Mouse (Mus musculus) small intestine, adult 2 months (tissue): ENCODE results near the gene Nus1. TPM values are rescaled to one million over a fixed set of nuclear protein-coding genes. Genes with fewer than 3 reads are reported as not detected.

ENCODE experiments used
- H3K27ac ChIP-seq: fragments of 200-500 bp; 2 replicates; pipeline ENCODE4 v1.5.1; 2012; ENCODE audit warnings: low read depth, low read length, control low read depth, inconsistent platforms; ENCODE audit not compliant: insufficient read depth
- H3K27me3 ChIP-seq: fragments of 200-500 bp; 2 replicates; pipeline ENCODE4 v1.6.1; 2012; ENCODE audit warnings: mild to moderate bottlenecking, moderate library complexity, low read length, inconsistent platforms; ENCODE audit not compliant: control insufficient read depth, insufficient read depth
- H3K36me3 ChIP-seq: fragments of 200-500 bp; 2 replicates; pipeline ENCODE4 v1.6.1; 2012; ENCODE audit warnings: mild to moderate bottlenecking, low read length, control low read depth, inconsistent platforms; ENCODE audit not compliant: control insufficient read depth, insufficient read depth
- H3K4me1 ChIP-seq: fragments of 200-500 bp; 2 replicates; pipeline ENCODE4 v1.6.1; 2012; ENCODE audit warnings: low read length, inconsistent platforms, mixed read lengths; ENCODE audit not compliant: control insufficient read depth, insufficient read depth, insufficient read length
- H3K4me3 ChIP-seq: fragments of 200-500 bp; 2 replicates; pipeline ENCODE4 v1.5.1; 2012; ENCODE audit warnings: low read depth, mild to moderate bottlenecking, control low read depth, inconsistent platforms, low read length, moderate library complexity
- CTCF ChIP-seq: fragments of 200-500 bp; IDR thresholded peaks from 2 replicates; pipeline ENCODE4 v1.5.1; 2012; ENCODE audit warnings: low read depth, mild to moderate bottlenecking, control low read depth, inconsistent platforms, low read length, moderate library complexity, mixed read lengths; ENCODE audit not compliant: insufficient replicate concordance, insufficient read length; ENCODE audit errors: extremely low read depth
- POLR2A ChIP-seq: fragments of 200-500 bp; IDR thresholded peaks from 2 replicates; pipeline ENCODE4 v1.6.1; 2012; ENCODE audit warnings: low read depth, mild to moderate bottlenecking, control low read depth, inconsistent platforms, low read length, moderate library complexity
- WGBS: fragments of 180-500 bp; shearing (Covaris S2); methylation state at CpG from one replicate; pipeline ENCODE4 v1.1.7; 2018; 5-methylcytosine and 5-hydroxymethylcytosine counted together
- polyA plus RNA-seq: library from polyadenylated mRNA; depleted of rRNA; stranded (reverse); fragments of >200 nt; gene quantifications from 2 replicates; pipeline ENCODE4 v1.2.3, GENCODE M21; 2012

The Nus1 gene
- polyA plus RNA-seq, 1 experiment, result 25.2 TPM

GRCm38 (mm10) chr10:52391208-52391607 is 26.1 kb upstream of the Nus1 start:
- no peaks in the 10 kb centered on the region for H3K36me3 ChIP-seq
- H3K4me3 ChIP-seq, result no peak overlapping the region
- H3K27me3 ChIP-seq, result no peaks in the 10 kb centered on the region
- WGBS, result 39% methylated on average over 2 of the region's 2 CpGs
- no peaks in the 10 kb centered on the region for H3K4me1 ChIP-seq
- no peak for TF ChIP-seq POLR2A
- TF ChIP-seq CTCF, result no peak
- H3K27ac ChIP-seq, result no peak overlapping the region

- 82% methylated on average over 3 of the region's 3 CpGs for WGBS
- Histone ChIP-seq H3K27ac (no peak overlapping the region), H3K36me3 (no peaks in the 10 kb centered on the region), H3K4me3 (no peak overlapping the region), H3K27me3 (no peaks in the 10 kb centered on the region), H3K4me1 (no peaks in the 10 kb centered on the region)
- TF ChIP-seq POLR2A, result no peak
- TF ChIP-seq CTCF, result no peak
Observed at GRCm38 (mm10) chr10:52396647-52397046, 20.7 kb upstream of the Nus1 start.

- H3K27ac ChIP-seq, result no peak overlapping the region
- no peaks in the 10 kb centered on the region for H3K27me3 ChIP-seq
- TF ChIP-seq CTCF (no peak), POLR2A (no peak)
- H3K36me3 ChIP-seq, result no peaks in the 10 kb centered on the region
- H3K4me1 ChIP-seq, result no peaks in the 10 kb centered on the region
- no peak overlapping the region for H3K4me3 ChIP-seq
- 76% methylated on average over 2 of the region's 2 CpGs for WGBS
Observed at GRCm38 (mm10) chr10:52398715-52399114, 18.6 kb upstream of the Nus1 start.

- Histone ChIP-seq H3K27ac (no peak overlapping the region), H3K4me3 (no peak overlapping the region), H3K4me1 (no peaks in the 10 kb centered on the region), H3K36me3 (no peaks in the 10 kb centered on the region), H3K27me3 (no peaks in the 10 kb centered on the region)
- TF ChIP-seq POLR2A, result no peak
- TF ChIP-seq CTCF, result no peak
- WGBS, result 71% methylated on average over 3 of the region's 3 CpGs
Observed at GRCm38 (mm10) chr10:52399722-52400121, 17.6 kb upstream of the Nus1 start.

- TF ChIP-seq POLR2A (no peak), CTCF (no peak)
- no peak overlapping the region for H3K4me3 ChIP-seq
- H3K36me3 ChIP-seq, result no peaks in the 10 kb centered on the region
- no peak overlapping the region for H3K27ac ChIP-seq
- WGBS, result 84% methylated on average over 13 of the region's 13 CpGs
- H3K27me3 ChIP-seq, result no peaks in the 10 kb centered on the region; the same call in 1 of the 2 replicates
- H3K4me1 ChIP-seq, result no peaks in the 10 kb centered on the region
Observed at GRCm38 (mm10) chr10:52405160-52405559, 12.2 kb upstream of the Nus1 start.

- Histone ChIP-seq H3K36me3 (no peaks in the 10 kb centered on the region), H3K27me3 (no peaks in the 10 kb centered on the region; the same call in 1 of the 2 replicates), H3K4me3 (no peak overlapping the region), H3K4me1 (no peaks in the 10 kb centered on the region), H3K27ac (no peak overlapping the region)
- 86% methylated on average over 2 of the region's 2 CpGs for WGBS
- TF ChIP-seq CTCF (no peak), POLR2A (no peak)
Observed at GRCm38 (mm10) chr10:52407526-52407925, 9.8 kb upstream of the Nus1 start.

GRCm38 (mm10) chr10:52415020-52415419 is 2.3 kb upstream of the Nus1 start:
- Histone ChIP-seq H3K27me3 (no peaks in the 10 kb centered on the region), H3K4me1 (peaks cover 2% of the 10 kb centered on the region; the same call in 1 of the 2 replicates), H3K4me3 (no peak overlapping the region), H3K27ac (no peak overlapping the region), H3K36me3 (no peaks in the 10 kb centered on the region)
- TF ChIP-seq CTCF (no peak), POLR2A (no peak)
- 92% methylated on average over 2 of the region's 2 CpGs for WGBS
